Mouse (Mus musculus) cortical plate, adult 2 months (tissue): ENCODE results near the gene Rnf34.

Experiments
- CTCF ChIP-seq: fragments of 200-500 bp; IDR thresholded peaks from 2 replicates; pipeline ENCODE4 v1.5.1; 2011; ENCODE audit warnings: mild to moderate bottlenecking, control low read depth, low read length; ENCODE audit not compliant: insufficient read depth; ENCODE audit errors: extremely low read depth
- POLR2A ChIP-seq: fragments of 200-500 bp; IDR thresholded peaks from 2 replicates; pipeline ENCODE4 v1.6.1; 2011; ENCODE audit warnings: mild to moderate bottlenecking, low read length, control low read depth; ENCODE audit not compliant: insufficient read depth; ENCODE audit errors: extremely low read depth

DNA sequence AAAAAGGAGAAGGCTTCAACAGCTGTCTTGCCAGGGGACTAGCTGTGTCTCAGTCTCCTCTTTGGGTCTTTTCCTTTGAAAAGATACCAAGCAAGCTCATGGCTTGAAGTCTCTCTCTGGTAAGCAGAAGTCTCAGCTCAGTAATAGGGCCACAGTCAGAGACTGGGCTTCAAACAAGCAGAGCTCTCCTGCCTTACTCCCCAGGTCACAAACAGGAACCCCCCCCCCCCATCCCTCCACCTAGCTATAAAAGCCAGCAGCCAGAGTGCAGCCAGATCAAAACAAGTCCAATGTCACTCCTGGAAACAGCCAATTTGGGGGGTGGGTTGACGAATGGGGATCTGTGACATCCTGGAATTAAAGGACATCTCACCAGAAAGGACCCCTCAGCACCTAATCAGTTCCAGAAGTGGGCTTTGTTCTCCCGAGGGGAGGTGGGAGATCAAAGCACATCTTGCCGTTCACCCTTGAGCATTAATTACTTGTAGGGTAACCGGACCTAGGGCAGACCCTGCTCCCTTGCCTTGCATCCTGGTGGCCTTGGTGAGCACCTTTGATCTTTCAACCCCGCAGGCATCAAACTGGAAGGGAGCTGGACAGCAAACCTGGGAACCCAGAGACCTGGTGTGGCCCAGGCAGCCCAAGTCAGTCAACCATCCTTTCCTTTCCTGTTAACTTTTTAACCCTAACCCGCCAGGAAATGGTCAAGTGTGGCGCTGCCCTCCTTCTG, 68.3 kb downstream of the Rnf34 start:
- no peak for TF ChIP-seq CTCF
- no peak for TF ChIP-seq POLR2A
